Mouse (Mus musculus): Measurements from ENCODE around the gene Ttc41. TPM values are rescaled to one million over a fixed set of nuclear protein-coding genes. Genes with fewer than 3 reads are reported as not detected.

Ttc41 gene
- total RNA-seq (2023), result 1.0 TPM

GRCm38 (mm10) chr10:86705318-86705921 lies at the start of gene Ttc41, which contains the start of gene Hsp90b1:
TSS of gene Ttc41 (plus strand) at chr10:86705811.
TSS of gene Hsp90b1 (minus strand) at chr10:86705509.

GRCm38 (mm10) chr10:86763672-86764071 lies 58.1 kb downstream of the Ttc41 start, which contains the start of gene Gm49358:
TSS of gene Gm49358 (plus strand) at chr10:86763972.

GRCm38 (mm10) chr10:86778398-86779116 lies 72.9 kb downstream of the Ttc41 start, which contains the start of gene Nt5dc3:
TSS of gene Nt5dc3 (plus strand) at chr10:86779005.

Other genes with a start within 250 kb of the Ttc41 start
- not detected for gene Syn3, start 206.9 kb upstream of the Ttc41 start, total RNA-seq (2023)
- 231 TPM for gene Hsp90b1, start 302 bp upstream of the Ttc41 start, total RNA-seq (2023)
- 6.0 TPM for gene Gm49358, start 58.2 kb downstream of the Ttc41 start, total RNA-seq (2023)
- 14.7 TPM for gene Nt5dc3, start 73.2 kb downstream of the Ttc41 start, total RNA-seq (2023)